Mouse (Mus musculus): Measurements from ENCODE around the gene Hbs1l.

The Hbs1l gene

DNA sequence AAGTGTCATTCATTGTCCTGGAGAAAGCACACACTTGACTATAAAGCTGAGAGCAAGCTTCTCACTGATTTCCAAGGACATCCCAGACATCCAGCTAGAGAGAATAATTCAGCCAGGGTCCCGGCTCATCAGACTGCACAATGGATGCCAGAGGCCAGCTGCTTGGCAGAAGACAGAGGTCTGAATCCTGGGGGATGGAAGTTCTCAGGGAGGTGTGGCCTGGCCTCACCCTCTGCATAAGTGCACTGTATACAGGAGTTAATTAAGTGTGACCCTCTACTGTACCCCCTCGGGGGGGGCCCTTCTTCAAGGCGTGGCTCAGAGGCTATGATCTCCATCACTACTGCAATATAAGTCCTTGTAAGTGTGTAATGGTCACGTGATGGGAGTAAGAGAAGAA lies 105.5 kb downstream of the Hbs1l start:
- no peak for DNase-seq (ENCODE audit: low spot score)

DNA sequence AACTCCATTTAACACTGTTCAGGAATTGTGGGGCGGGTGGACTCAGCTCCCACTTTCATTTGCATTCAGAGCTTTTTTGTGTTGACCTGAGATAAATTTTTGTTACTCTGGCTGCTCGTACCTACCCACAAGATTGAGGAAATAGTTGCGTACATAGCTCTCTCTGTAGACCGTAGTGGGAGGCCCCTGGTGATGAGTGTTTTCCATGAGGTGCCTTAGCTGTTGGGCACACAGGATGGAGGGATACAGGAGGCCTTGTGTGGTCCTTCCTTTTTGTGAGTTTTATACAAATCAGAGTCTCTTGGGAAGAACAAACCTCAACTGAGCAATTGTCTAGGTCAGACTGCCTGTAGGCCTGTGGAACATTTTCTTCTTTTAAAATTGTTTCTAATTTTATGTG lies 109.0 kb downstream of the Hbs1l start:
- no peak for DNase-seq (ENCODE audit: low spot score)

GRCm38 (mm10) chr10:21405707-21406534 lies 110.1 kb downstream of the Hbs1l start:
- DNase-seq (ENCODE audit: low spot score), result no peak

DNA sequence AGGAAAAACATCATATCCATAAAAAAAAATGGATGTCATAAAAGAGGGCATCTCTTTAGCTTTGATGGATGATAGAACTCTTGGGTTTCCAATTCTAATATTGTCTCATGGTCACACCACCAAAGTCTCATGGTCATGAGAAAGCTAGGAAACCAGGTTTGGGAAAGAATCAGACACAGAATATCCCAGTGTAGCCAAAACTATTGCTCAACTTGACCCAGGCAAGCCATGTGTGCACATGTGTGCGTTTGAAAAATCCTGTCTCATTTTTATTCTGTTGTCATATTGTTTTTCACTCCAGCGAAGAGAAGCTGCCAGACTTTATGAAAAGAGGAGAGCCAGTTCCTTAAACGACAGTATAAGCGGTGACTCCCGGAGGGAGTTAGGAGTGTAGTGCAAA lies 114.9 kb downstream of the Hbs1l start:
- no peak for DNase-seq (ENCODE audit: low spot score)

- no peak for DNase-seq (ENCODE audit: low spot score)
These were observed 115.9 kb downstream of the Hbs1l start for GRCm38 (mm10) chr10:21411621-21412205.

DNA sequence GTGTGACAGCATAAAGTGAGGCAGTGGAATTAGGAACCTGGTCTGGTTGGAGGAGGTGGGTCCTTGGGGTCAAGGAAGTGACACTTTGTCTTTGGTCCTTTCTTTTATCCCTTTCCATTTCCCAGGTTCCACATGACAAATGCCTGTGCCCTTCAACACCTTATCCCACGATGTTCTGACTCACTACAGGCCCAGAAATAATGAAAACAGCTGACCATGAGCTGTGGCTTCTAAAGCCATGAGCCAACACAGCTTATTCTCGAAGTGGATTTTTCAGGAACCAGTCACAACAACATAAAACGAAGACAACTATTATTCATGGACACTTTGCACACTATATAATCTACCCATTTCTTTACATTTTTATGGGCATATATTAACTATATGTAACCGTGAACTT lies 119.3 kb downstream of the Hbs1l start:
- DNase-seq (ENCODE audit: low spot score), result no peak

DNA sequence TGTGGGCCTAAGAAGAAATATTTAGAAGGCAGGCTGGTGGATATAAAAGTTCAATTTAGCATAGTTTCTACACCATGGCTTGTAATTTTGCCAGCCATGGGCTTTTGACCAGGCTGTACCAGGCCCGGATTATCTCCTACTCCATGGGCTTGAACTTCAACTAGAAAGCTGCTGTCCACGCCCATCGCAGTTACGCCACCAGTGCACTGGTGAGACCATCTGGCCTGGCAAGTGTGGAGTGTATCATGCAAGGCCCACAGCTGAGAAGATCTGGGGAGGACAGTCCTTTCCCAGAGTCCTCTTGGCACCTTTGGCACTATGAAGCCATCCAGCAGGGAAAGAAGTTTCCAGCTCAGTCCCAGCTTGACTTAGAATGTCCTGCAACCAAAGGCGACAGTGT lies 120.4 kb downstream of the Hbs1l start:
- DNase-seq (ENCODE audit: low spot score), result no peak

All from urinary bladder, postnatal 10 days (tissue).